Comparison of ENCODE assay signal across 8 mouse cellular contexts in genomic region chr10:108733982-108734381, GRCm38 (mm10). TPM values are rescaled to one million over a fixed set of nuclear protein-coding genes. Genes with fewer than 3 reads are reported as not detected.
DNase-seq lines count a peak whose midpoint lies in the region; ATAC-seq lines count a peak whose summit lies in the region.

No protein-coding gene starts in this region.

- H3K4me3 ChIP-seq in hindbrain, embryonic 14.5 days (replicated peaks; ENCODE audit: low read length) = no peak overlapping the region

- no peak overlapping the region for H3K9ac ChIP-seq in hindbrain, embryonic 14.5 days

- WGBS in hindbrain, embryonic 14.5 days = 61% methylated on average over 2 of the region's 2 CpGs

- H3K27ac ChIP-seq in hindbrain, embryonic 14.5 days = no peak overlapping the region

- ATAC-seq in hindbrain, embryonic 14.5 days (ENCODE audit: low FRiP score) = no peak
- no peak for ATAC-seq in erythroblast, adult 5-6 weeks (replicated peaks; ENCODE audit: low FRiP score, poor library complexity, severe bottlenecking)

- H3K27me3 ChIP-seq in hindbrain, embryonic 14.5 days (ENCODE audit: control insufficient read depth, insufficient read depth, low read length) = no peaks in the 10 kb centered on the region

- intact Hi-C loops in heart, postnatal 10 days (cut with DNase I) = loop anchor here (1.0 to 10.0 kb wide), 3 partner anchors 762 to 981 kb away; no protein-coding TSS in a partner anchor

- peaks cover 8% of the 10 kb centered on the region; the same call in 1 of the 2 replicates for H3K9me3 ChIP-seq in hindbrain, embryonic 14.5 days (ENCODE audit: control insufficient read depth, low read length)

- H3K36me3 ChIP-seq in hindbrain, embryonic 14.5 days (replicated peaks; ENCODE audit: control insufficient read depth, insufficient read depth) = no peaks in the 10 kb centered on the region

- peak; percentile 22 to 48 for DNase-seq in heart, postnatal 10 days
- DNase-seq in heart, adult 11 months = no peak
- DNase-seq in 3134 (ENCODE audit: extremely low read depth, insufficient read length, low spot score) (peak; percentile 13), MN1 (ENCODE audit: low spot score) (peak; percentile 67)
- DNase-seq in hindbrain, embryonic 14.5 days (ENCODE audit: low spot score) = peak; percentile 71
- no peak for DNase-seq in frontal cortex, postnatal 10 days (ENCODE audit: low spot score in 2 of 2)
- no peak for DNase-seq in right cerebral cortex, adult 18-20 months

- no peaks in the 10 kb centered on the region for H3K4me1 ChIP-seq in hindbrain, embryonic 14.5 days (replicated peaks; ENCODE audit: control insufficient read depth, insufficient read depth, low read length)

- H3K4me2 ChIP-seq in hindbrain, embryonic 14.5 days (replicated peaks) = no peak overlapping the region

RNA-seq across cellular contexts. Expression of gene Gm5136, which starts 34.0 kb away (rescaled TPM):
- total RNA-seq in heart, postnatal 10 days (2021) = not detected
- 0.20 and 0.41 TPM in 2 replicates for polyA plus RNA-seq in hindbrain, embryonic 14.5 days (2014; fragmentation: Nextera tagmentation; extraction: Ambion mirVana)
- total RNA-seq in erythroblast, adult 5-6 weeks (2015; ENCODE audit: low replicate concordance) = not detected in 2 replicates
- total RNA-seq in erythroblast, adult 5-6 weeks (2017; ENCODE audit: low replicate concordance) = not detected in 2 replicates

Comparison
In these comparisons a context has a peak if more than half of its experiments do, and no peak if none do; other contexts are left out.
1. DNase-seq: peak in heart, postnatal 10 days (2 of 2), 3134 (single experiment), MN1 (single experiment) and hindbrain, embryonic 14.5 days (single experiment); none in heart, adult 11 months (single experiment), frontal cortex, postnatal 10 days (0 of 2) and right cerebral cortex, adult 18-20 months (single experiment).